Mouse (Mus musculus): Measurements from ENCODE around the gene Taf1b. TPM values are rescaled to one million over a fixed set of nuclear protein-coding genes. Genes with fewer than 3 reads are reported as not detected.
"Not testable (repeated sequence)": the region's sequence is repeated elsewhere in the genome, so short reads cannot be mapped to it uniquely, and the experiment has no call there.

Gene Taf1b
- polyA plus RNA-seq, 1 experiment from 2014 or later = 6.9 TPM

DNA sequence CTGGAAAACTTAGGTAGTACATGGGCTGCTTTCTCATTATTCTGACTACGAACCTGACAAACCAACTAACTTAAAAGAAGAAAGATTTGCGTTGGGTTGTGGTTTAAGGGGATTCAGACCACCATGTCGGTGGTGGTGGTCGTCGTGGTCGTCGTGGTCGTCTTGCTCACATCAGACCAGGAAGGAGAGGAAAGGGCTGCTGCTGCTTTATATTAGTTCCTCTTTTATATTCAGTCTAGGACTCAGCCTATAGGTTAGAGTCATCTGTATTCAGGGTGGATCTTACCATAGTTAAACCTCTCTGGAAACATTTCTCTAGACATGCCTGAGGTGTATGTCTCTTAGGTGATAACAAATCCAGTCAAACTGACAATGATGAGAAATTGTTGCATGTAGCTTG is 19.0 kb downstream of the Taf1b start:
- Histone ChIP-seq H3K4me3 (ENCODE audit: low read depth, low read length) (no peak overlapping the region), H3K4me1 (ENCODE audit: insufficient read depth) (no peaks in the 10 kb centered on the region), H3K9me3 (ENCODE audit: low read length) (no peaks in the 10 kb centered on the region), H3K9ac (replicated peaks) (no peak overlapping the region), H3K4me2 (ENCODE audit: low read depth, low read length) (no peak overlapping the region), H3K36me3 (replicated peaks; ENCODE audit: insufficient read depth, low read length) (peaks cover 27% of the 10 kb centered on the region), H3K27ac (ENCODE audit: low read depth) (no peak overlapping the region), H3K27me3 (ENCODE audit: insufficient read depth, low read length) (no peaks in the 10 kb centered on the region)
- no peak for DNase-seq
- TF ChIP-seq CTCF (IDR thresholded peaks at IDR 0.05; ENCODE audit: low read depth) = no peak
- TF ChIP-seq EP300 (IDR thresholded peaks at IDR 0.05; ENCODE audit: low read depth) = no peak
- no peak for ATAC-seq
- WGBS (ENCODE audit: insufficient replicate concordance) = 35% methylated on average over 8 of the region's 8 CpGs

DNA sequence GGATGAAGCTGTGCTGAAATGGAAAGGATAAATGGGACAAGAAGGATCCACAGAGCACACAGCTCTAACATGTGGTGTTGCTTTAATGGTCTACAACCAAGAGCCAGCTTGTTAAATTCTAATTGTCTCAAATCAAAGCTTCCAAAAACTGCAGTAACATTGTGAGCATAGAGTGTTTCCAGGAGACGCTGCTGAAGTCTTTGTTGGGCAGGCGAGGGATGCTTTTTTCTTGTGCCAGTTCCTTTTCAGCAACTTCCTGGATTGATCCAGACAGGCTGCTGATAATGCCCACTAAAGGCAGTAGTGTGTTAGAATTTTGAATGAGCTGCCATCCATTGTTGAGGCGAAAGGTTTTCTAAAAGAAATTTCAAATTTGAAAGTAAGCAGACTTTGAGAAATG is 22.9 kb downstream of the Taf1b start:
- Histone ChIP-seq H3K36me3 (replicated peaks; ENCODE audit: insufficient read depth, low read length) (peaks cover 16% of the 10 kb centered on the region), H3K27ac (ENCODE audit: low read depth) (no peak overlapping the region), H3K4me3 (ENCODE audit: low read depth, low read length) (no peak overlapping the region), H3K4me2 (ENCODE audit: low read depth, low read length) (no peak overlapping the region), H3K9ac (replicated peaks) (no peak overlapping the region), H3K27me3 (ENCODE audit: insufficient read depth, low read length) (no peaks in the 10 kb centered on the region), H3K9me3 (ENCODE audit: low read length) (no peaks in the 10 kb centered on the region), H3K4me1 (ENCODE audit: insufficient read depth) (no peaks in the 10 kb centered on the region)
- DNase-seq (no peak), ATAC-seq (no peak)
- TF ChIP-seq EP300 (IDR thresholded peaks at IDR 0.05; ENCODE audit: low read depth) = no peak
- no peak for TF ChIP-seq CTCF (IDR thresholded peaks at IDR 0.05; ENCODE audit: low read depth)
- 80% methylated on average over 3 of the region's 3 CpGs for WGBS (ENCODE audit: insufficient replicate concordance)

DNA sequence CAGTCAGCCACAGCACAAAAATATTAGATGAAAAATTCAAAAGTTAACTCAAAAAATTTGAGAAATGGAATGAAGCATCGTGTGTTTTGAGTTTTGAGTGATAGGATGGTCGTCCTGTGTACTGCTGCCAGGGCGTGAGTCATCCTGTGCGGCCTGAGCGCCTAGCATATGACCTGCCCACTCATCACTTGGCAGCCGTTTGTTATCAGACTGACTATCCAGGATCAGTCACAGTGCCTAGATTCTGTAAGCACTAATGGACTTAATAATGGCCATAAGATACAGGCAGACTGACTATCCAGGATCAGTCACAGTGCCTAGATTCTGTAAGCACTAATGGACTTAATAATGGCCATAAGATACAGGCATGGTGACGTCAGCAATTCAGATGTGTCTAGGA is 26.9 kb downstream of the Taf1b start:
- not testable (repeated sequence) for DNase-seq, ATAC-seq
- WGBS (ENCODE audit: insufficient replicate concordance) = 80% methylated on average over 7 of the region's 7 CpGs

DNA sequence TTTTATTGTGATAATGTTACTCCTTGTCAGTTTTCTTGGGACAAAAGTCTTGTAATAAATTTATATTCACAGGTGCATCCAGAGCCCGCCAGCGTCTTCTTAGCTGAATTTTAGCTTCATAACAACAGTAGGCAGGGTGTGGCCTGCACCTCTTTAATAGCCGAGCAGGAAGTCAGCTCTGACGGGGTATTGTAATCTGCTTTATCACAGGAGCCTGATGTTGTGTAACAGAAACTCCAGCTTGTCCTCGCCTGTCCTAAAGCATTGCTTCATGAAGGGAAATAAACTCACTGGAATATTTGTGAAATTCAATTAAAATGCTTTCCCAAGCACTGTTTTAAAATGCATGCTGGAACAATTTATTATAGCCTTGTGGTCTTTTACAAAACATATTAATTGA is 38.2 kb downstream of the Taf1b start:
- ATAC-seq = no peak
- H3K9ac ChIP-seq (replicated peaks) = no peak overlapping the region

More for the DNA sequence above, 26.9 kb downstream of the Taf1b start:
- H3K4me1 ChIP-seq (ENCODE audit: insufficient read depth); H3K4me3 ChIP-seq (ENCODE audit: low read depth, low read length); H3K9me3 ChIP-seq (ENCODE audit: low read length); H3K4me2 ChIP-seq (ENCODE audit: low read depth, low read length); H3K27me3 ChIP-seq (ENCODE audit: insufficient read depth, low read length); H3K27ac ChIP-seq (ENCODE audit: low read depth); H3K9ac ChIP-seq (replicated peaks); H3K36me3 ChIP-seq (replicated peaks; ENCODE audit: insufficient read depth, low read length): not testable (repeated sequence)

DNA sequence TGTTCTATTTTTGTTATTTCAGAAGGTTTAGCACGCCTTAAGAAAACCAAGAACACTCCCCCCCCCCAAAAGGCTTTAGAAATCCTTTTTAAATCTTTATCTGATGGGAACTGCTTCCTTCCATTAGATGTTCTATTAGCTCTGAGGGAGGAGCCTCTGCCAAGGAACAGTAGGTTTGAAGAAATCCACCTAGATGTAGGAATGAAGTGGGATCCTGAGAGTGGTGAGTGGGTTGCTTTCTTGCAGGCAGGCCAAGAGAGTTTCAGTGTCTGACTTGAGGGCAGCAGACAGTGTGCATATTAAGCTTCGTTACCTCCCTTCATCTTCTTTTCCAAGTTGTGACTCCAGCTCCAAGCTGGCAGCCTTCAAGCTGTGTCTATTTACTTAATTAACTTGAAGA is 39.0 kb downstream of the Taf1b start:
- 0 out of 2 replicates have a peak, but pooled peaks cover 4% of the 10 kb centered on the region for H3K36me3 ChIP-seq (replicated peaks; ENCODE audit: insufficient read depth, low read length)
- H3K4me1 ChIP-seq (ENCODE audit: insufficient read depth) = no peaks in the 10 kb centered on the region
- no peak overlapping the region for H3K4me3 ChIP-seq (ENCODE audit: low read depth, low read length)
- ATAC-seq (no peak), DNase-seq (no peak)
- H3K4me2 ChIP-seq (ENCODE audit: low read depth, low read length) = no peak overlapping the region
- no peak overlapping the region for H3K9ac ChIP-seq (replicated peaks)
- no peak overlapping the region for H3K27ac ChIP-seq (ENCODE audit: low read depth)
- no peaks in the 10 kb centered on the region for H3K9me3 ChIP-seq (ENCODE audit: low read length)
- H3K27me3 ChIP-seq (ENCODE audit: insufficient read depth, low read length) = no peaks in the 10 kb centered on the region
- 84% methylated on average over 2 of the region's 2 CpGs for WGBS (ENCODE audit: insufficient replicate concordance)
- TF ChIP-seq CTCF (IDR thresholded peaks at IDR 0.05; ENCODE audit: low read depth) = no peak
- TF ChIP-seq EP300 (IDR thresholded peaks at IDR 0.05; ENCODE audit: low read depth) = no peak

More for the DNA sequence above, 38.2 kb downstream of the Taf1b start:
- Histone ChIP-seq H3K27ac (ENCODE audit: low read depth) (no peak overlapping the region), H3K27me3 (ENCODE audit: insufficient read depth, low read length) (no peaks in the 10 kb centered on the region), H3K36me3 (replicated peaks; ENCODE audit: insufficient read depth, low read length) (0 out of 2 replicates have a peak, but pooled peaks cover 4% of the 10 kb centered on the region), H3K4me3 (ENCODE audit: low read depth, low read length) (no peak overlapping the region), H3K4me1 (ENCODE audit: insufficient read depth) (no peaks in the 10 kb centered on the region), H3K9me3 (ENCODE audit: low read length) (no peaks in the 10 kb centered on the region), H3K4me2 (ENCODE audit: low read depth, low read length) (no peak overlapping the region)
- DNase-seq = no peak
- WGBS (ENCODE audit: insufficient replicate concordance) = 43% methylated on average over 5 of the region's 5 CpGs
- TF ChIP-seq EP300 (IDR thresholded peaks at IDR 0.05; ENCODE audit: low read depth) (no peak), CTCF (IDR thresholded peaks at IDR 0.05; ENCODE audit: low read depth) (no peak)

DNA sequence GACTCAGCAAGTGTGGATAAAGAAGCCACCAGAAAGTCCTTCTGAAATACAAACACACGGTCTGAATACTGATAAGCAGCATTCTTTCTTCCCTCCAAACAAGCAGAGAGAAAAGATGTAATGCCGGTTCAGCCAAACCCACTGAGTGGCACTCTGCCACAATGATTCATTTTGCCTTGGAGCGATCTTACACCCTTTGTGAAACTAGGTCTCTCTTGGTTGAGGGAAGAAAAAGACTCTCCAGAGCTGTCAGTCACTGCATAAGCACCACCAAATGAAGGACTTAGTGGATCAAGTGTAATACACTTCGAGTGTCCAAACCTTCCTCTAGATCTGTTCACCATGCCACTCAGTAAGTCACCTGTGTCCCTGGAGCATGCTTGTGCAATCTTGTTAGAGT is 39.8 kb downstream of the Taf1b start:
- DNase-seq (no peak), ATAC-seq (no peak)
- H3K4me1 ChIP-seq (ENCODE audit: insufficient read depth) = no peaks in the 10 kb centered on the region
- no peaks in the 10 kb centered on the region for H3K27me3 ChIP-seq (ENCODE audit: insufficient read depth, low read length)
- H3K9ac ChIP-seq (replicated peaks) = no peak overlapping the region
- no peak overlapping the region for H3K4me3 ChIP-seq (ENCODE audit: low read depth, low read length)
- WGBS (ENCODE audit: insufficient replicate concordance) = 69% methylated on average over 4 of the region's 4 CpGs
- H3K27ac ChIP-seq (ENCODE audit: low read depth) = no peak overlapping the region
- TF ChIP-seq EP300 (IDR thresholded peaks at IDR 0.05; ENCODE audit: low read depth) (no peak), CTCF (IDR thresholded peaks at IDR 0.05; ENCODE audit: low read depth) (no peak)
- no peak overlapping the region for H3K4me2 ChIP-seq (ENCODE audit: low read depth, low read length)
- H3K9me3 ChIP-seq (ENCODE audit: low read length) = no peaks in the 10 kb centered on the region
- H3K36me3 ChIP-seq (replicated peaks; ENCODE audit: insufficient read depth, low read length) = 0 out of 2 replicates have a peak, but pooled peaks cover 4% of the 10 kb centered on the region

Data from liver, postnatal 0 days (tissue).